Mouse (Mus musculus) urinary bladder, postnatal 36 days (tissue): ENCODE data around the gene Stk32b.

ENCODE experiments used
- DNase-seq, 2 experiments: peaks; one replicate each; pipeline ENCODE4 v3.0.0; 2022; ENCODE audit warnings: low spot score in 2 of 2, mixed read lengths in 1 of 2

Gene Stk32b

GRCm38 (mm10) chr5:37520441-37520840, 196.5 kb downstream of the Stk32b start:
- DNase-seq, result no peak

GRCm38 (mm10) chr5:37512479-37512878, 204.5 kb downstream of the Stk32b start:
- DNase-seq, result no peak

GRCm38 (mm10) chr5:37506880-37507519, 210.0 kb downstream of the Stk32b start:
- no peak for DNase-seq

- DNase-seq, result no peak
Observed at GRCm38 (mm10) chr5:37494984-37495476, 221.9 kb downstream of the Stk32b start.

- no peak for DNase-seq
Observed at GRCm38 (mm10) chr5:37472025-37472608, 244.9 kb downstream of the Stk32b start.

GRCm38 (mm10) chr5:37471584-37471983, 245.4 kb downstream of the Stk32b start:
- no peak for DNase-seq

- no peak for DNase-seq
Observed at GRCm38 (mm10) chr5:37469031-37469430, 247.9 kb downstream of the Stk32b start.

GRCm38 (mm10) chr5:37467646-37468045, 249.3 kb downstream of the Stk32b start:
- no peak for DNase-seq

- no peak for DNase-seq
Observed at GRCm38 (mm10) chr5:37465461-37465860, 251.5 kb downstream of the Stk32b start.

- no peak for DNase-seq
Observed at GRCm38 (mm10) chr5:37458236-37458635, 258.7 kb downstream of the Stk32b start.

- no peak for DNase-seq
Observed at GRCm38 (mm10) chr5:37457831-37458230, 259.1 kb downstream of the Stk32b start.

GRCm38 (mm10) chr5:37457191-37457590, 259.8 kb downstream of the Stk32b start:
- DNase-seq, result no peak

- no peak for DNase-seq
Observed at GRCm38 (mm10) chr5:37456590-37456989, 260.4 kb downstream of the Stk32b start.

GRCm38 (mm10) chr5:37447546-37447945, 269.4 kb downstream of the Stk32b start:
- no peak for DNase-seq

- DNase-seq, result no peak
Observed at GRCm38 (mm10) chr5:37442767-37443166, 274.2 kb downstream of the Stk32b start.

- DNase-seq, result no peak
Observed at GRCm38 (mm10) chr5:37435417-37435816, 281.6 kb downstream of the Stk32b start.

- DNase-seq, result no peak
Observed at GRCm38 (mm10) chr5:37427210-37427609, 289.8 kb downstream of the Stk32b start.

- no peak for DNase-seq
Observed at GRCm38 (mm10) chr5:37419028-37419427, 297.9 kb downstream of the Stk32b start.
